Mouse (Mus musculus): ENCODE results near the gene Pitpnc1. TPM values are rescaled to one million over a fixed set of nuclear protein-coding genes. Genes with fewer than 3 reads are reported as not detected.

The Pitpnc1 gene
- total RNA-seq, 2 experiments from 2014 or later: 59.4 to 114 TPM

DNA sequence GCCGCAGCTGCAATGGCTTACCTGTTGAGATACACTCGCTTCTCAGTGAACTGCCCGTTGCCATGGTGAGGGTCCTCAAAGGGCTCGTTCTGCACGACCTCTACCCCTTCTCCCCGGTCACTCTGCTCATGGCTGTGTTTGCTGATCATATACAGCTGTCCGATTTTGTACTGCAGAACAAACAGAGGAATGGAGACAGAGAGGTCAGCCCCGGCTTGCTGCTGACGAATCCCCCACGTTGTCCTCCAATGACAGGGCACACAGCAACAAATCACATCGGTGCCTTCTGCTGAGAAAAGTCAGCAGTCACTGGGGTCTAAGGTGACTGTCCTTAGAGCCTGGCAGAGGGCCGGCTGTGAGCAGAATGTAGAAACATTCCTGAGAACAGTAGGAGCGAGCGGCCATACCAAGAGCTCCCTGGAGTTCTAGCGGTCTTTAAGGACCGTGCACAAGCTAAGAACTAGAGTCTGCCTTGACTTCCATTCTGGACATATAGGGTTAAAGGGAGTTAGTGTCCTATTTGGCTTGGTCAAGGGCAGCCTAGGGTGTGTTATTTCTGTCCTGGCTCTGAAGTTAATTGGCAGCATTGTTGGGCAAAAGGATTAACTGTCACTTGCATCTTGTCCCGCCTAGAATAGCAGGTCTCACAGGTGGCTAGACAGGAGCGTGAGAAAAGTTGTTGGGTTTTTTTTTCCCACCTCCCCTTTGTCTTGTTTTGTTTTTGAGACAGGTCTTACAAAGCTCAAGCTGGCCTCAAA lies 132.9 kb downstream of the Pitpnc1 start:
- intact Hi-C loops (cut with DNase I): no loop called here
- Histone ChIP-seq H3K27ac (peak overlapping the region; percentile 94), H3K4me3 (peak overlapping the region; percentile 71)
- DNase-seq: peak; percentile 61
- no peak for TF ChIP-seq CTCF (IDR thresholded peaks at IDR 0.05)

DNA sequence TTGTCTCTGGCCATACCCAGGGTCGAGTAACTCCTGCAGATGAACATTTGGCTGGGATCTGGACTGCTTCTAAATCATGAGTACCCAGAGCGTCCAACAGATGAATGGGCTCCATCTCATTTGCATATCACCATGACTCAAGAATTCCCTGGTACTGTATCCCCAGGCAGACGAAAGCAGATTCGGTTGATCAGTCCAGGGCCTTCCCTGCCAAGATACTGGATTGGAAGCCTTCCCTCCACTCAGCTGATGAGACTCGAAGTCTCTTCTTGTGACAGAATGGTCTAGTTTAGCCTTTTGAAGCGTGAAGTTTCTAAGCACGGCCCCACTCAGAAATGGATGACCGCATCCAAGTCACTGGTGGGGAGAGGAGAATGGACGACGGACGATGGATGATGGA lies 134.7 kb downstream of the Pitpnc1 start:
- peak; percentile 73 for DNase-seq
- peak overlapping the region; percentile 94 for H3K27ac ChIP-seq
- TF ChIP-seq CTCF (IDR thresholded peaks at IDR 0.05): no peak
- peak overlapping the region; percentile 71 for H3K4me3 ChIP-seq
- intact Hi-C loops (cut with DNase I): loop anchor here (2.0 kb wide), 2 partner anchors 59 to 133 kb away; no protein-coding TSS in a partner anchor

DNA sequence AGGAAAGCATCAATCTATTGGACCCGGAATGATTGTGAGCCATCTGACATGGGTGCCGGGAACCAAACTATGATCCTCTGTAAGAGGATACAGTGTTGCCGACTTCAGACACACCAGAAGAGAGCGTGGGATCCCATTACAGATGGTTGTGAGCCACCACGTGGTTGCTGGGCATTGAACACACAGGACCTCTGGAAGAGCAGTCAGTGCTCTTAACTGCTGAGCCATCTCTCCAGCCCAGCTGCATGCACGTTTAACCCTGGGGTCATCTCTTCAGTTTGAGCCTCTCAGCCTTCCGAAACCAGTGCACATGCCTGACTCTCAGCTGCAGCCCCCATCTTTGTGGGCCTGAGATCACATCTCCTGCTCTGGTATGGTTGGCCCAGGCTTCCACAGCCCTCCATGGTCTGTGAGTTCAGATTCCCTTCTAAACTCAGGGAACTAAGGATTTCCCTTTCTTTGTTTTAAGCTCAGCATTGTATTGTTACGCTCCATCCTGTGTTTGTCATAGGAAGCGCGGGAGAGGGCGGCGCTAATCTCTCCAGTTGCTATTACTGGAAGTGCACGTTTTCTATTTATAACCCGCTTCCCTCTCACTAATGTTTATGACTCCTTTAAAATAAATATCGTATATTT lies 135.5 kb downstream of the Pitpnc1 start:
- Histone ChIP-seq H3K27ac (peak overlapping the region; percentile 94), H3K4me3 (peak overlapping the region; percentile 71)
- TF ChIP-seq CTCF (IDR thresholded peaks at IDR 0.05): no peak
- intact Hi-C loops (cut with DNase I): loop anchor here (2.0 kb wide), 2 partner anchors 58 to 134 kb away; no protein-coding TSS in a partner anchor
- peak; percentile 58 for DNase-seq

DNA sequence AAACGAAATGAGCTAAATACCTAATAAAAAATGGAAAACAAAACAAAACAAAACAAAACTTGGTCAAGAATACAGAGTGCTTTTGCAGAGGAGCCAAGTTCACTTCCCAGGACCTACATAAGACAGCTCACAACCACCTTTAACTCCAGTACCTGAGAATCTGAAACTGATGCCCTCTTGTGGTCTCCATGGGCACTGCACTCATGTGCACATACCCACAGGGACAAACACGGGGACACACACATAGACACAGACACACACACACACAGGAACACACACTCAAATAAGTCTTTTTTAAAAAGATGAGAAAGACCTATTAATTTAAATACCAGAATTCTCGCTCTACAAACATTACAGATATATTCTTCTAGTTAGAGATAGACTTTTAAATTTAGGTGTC lies 137.6 kb downstream of the Pitpnc1 start:
- H3K4me3 ChIP-seq: no peak overlapping the region
- H3K27ac ChIP-seq: no peak overlapping the region
- no peak for DNase-seq
- intact Hi-C loops (cut with DNase I): no loop called here
- peak; percentile 58 for TF ChIP-seq CTCF (IDR thresholded peaks at IDR 0.05)

DNA sequence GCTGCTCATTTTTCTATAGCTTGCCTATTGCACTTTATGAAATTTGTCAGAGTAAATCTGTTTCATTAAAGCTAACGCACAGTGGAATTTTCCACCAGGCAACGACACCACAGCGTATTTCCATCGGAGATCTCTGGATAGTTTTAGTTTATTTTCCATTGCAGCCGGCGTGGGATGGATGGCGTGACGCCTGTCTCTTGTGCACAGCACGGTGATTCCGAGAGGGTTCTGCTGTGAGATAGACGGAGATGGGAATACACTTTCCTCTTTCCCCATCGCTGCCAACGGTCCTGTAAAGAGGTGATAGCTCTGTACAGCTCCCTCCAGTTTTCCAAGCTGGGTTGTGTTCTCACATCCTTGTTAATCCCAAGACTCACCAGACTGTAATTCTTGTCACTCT lies 138.2 kb downstream of the Pitpnc1 start:
- Histone ChIP-seq H3K27ac (no peak overlapping the region), H3K4me3 (no peak overlapping the region)
- no peak for DNase-seq
- no peak for TF ChIP-seq CTCF (IDR thresholded peaks at IDR 0.05)
- intact Hi-C loops (cut with DNase I): no loop called here

DNA sequence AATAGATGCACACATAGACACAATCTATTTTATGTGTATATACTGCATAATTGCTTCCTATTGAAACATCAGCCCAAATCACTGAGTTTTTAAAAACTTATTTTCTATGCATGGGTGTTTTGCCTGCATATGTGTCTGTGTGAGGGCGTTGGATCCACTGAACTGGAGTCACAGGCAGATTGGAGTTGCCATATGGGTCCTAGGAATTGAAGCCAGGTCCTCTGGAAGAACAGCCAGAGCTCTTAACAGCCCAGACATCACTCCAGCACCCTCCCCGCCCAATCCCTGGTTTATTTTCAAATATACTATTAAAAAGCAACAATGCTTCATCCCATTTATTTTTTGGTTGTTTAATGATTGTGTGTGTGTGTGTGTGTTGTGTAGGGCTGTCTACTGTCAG lies 139.1 kb downstream of the Pitpnc1 start:
- H3K27ac ChIP-seq: no peak overlapping the region
- DNase-seq: no peak
- TF ChIP-seq CTCF (IDR thresholded peaks at IDR 0.05): no peak
- H3K4me3 ChIP-seq: no peak overlapping the region
- intact Hi-C loops (cut with DNase I): no loop called here

DNA sequence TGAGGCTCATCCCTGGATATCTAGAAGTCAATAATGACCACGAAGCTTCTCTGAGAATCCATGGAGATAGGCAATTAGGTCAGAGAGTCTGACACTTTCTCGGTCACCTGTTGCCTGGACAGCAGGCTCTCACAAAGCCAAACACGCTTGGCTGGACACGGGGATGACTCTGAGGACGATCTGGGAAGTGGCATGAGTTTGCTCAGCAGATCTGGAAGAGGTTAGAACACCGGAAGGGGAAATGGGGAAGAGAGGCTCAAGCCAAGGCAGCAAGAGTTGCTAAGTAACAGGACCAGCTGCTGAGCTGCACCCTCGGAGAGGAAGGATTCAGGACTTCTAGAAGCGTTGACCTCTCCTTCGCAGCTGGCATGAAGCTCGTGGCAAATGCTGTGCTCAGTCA lies 143.2 kb downstream of the Pitpnc1 start:
- H3K27ac ChIP-seq: peak overlapping the region; percentile 85
- intact Hi-C loops (cut with DNase I): no loop called here
- peak; percentile 65 for DNase-seq
- H3K4me3 ChIP-seq: no peak overlapping the region; the same call in 1 of the 2 replicates
- no peak for TF ChIP-seq CTCF (IDR thresholded peaks at IDR 0.05)

DNA sequence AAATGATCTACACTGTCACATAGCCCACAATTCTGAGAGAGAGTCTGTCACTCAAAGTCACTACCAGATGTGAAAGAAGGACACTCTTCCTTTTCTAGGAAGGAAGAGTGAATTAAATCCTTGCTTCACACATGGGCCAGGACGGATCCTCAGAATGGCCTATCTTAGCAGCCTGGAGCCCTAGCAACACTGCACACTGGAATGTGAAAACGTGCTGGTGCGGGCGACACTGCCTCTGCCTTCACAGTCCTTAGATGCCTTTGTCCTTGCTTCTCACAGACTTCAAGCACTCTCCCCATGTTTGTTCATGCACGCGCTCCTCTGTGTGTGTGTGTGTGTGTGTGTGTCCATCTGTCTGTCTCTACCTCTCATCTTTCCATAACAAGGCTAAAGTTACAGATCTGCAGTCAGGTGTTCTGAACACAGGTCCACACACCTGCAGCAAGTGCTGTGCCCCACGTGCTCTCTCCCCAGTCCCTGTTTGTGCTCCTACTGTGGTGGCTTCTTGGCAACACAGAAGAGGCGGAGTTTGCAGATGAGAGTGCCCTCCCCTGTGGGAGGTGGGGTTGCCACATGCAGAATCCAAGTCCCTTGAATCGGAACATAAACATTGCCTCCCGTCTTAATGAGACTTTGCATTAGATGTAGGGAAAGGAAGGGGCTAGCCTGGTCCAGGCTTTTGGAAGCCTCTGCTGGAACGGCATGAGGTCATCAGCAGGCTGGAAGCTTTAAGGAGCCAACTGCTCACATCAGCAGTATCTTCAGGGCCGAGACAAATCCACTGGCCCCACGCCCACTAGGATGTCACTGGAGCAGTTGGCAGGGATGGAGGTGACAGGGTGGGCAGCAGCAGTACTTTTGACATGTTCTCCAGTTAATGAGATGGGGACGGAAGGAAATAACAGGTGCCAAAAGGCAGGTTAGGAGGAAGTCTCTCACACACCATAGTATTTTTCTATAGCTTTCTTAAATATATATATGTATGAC lies 144.5 kb downstream of the Pitpnc1 start:
- TF ChIP-seq CTCF (IDR thresholded peaks at IDR 0.05): no peak
- intact Hi-C loops (cut with DNase I): no loop called here
- Histone ChIP-seq H3K27ac (peak overlapping the region; percentile 85; the same call in 1 of the 2 replicates), H3K4me3 (no peak overlapping the region)
- peak; percentile 72 for DNase-seq

DNA sequence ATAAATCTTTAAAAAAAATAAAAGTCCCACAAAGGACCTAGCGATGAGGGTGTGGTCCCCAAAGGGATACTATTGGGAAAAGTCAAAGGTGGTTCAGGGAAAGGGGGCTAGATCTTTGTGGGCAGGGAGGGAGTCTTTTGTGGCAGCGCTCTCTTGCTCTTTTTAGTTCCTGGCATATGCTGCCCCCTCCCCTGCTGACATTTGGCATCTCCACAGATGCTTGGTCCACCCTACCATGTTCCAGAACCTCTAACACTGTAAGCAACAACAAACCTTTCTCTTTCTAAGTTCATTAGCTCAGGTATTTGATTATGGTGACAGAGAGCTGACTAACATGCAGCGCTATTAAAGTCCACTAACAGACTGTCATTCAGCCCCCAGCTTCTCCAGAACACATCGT lies 145.3 kb downstream of the Pitpnc1 start:
- no peak for DNase-seq
- Histone ChIP-seq H3K27ac (peak overlapping the region; percentile 29; the same call in 1 of the 2 replicates), H3K4me3 (no peak overlapping the region)
- intact Hi-C loops (cut with DNase I): no loop called here
- no peak for TF ChIP-seq CTCF (IDR thresholded peaks at IDR 0.05)

DNA sequence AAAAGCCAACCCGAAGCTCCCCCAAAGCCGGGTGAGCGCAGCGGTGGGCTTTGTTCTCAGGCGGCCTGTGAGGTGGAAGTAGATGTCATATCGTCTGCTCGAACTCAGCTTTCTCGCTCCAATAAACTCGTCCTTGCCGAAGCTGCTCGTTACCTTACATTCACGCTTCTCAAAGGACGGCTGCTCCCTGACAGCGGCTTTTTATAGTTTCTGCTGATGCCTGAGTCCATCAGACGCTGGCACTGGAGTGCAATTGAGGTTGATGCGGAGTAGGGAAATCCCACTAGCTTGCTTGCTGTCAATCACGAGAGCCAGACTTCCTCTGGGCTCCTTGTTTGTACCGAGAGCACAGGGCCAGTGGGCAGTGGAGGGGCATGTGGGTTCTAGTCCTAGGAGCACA lies 147.3 kb downstream of the Pitpnc1 start:
- no peak for TF ChIP-seq CTCF (IDR thresholded peaks at IDR 0.05)
- intact Hi-C loops (cut with DNase I): no loop called here
- peak overlapping the region; percentile 82 for H3K27ac ChIP-seq
- DNase-seq: peak; percentile 71
- H3K4me3 ChIP-seq: 0 out of 2 replicates have a peak overlapping the region, but pooled peaks have one; percentile 30

DNA sequence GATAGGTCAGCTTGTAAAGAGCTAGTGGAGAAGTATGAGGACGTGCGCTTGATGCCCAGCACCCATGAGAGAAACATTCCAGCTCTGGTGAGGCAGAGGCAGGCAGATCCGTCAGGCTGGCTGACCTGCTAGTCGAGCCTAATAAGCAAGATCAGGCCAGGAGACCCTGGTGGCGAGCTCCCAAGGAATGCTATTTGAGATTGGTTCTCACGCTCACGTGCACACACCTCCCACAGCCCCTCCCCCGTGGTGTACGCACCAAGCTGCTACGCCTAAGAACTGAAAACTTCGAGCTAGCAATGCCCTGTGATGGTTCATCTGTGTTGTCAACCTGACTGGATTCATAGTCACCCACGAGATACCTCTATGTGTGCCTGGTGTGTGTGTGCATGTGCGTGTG lies 148.3 kb downstream of the Pitpnc1 start:
- Histone ChIP-seq H3K4me3 (no peak overlapping the region), H3K27ac (no peak overlapping the region)
- no peak for TF ChIP-seq CTCF (IDR thresholded peaks at IDR 0.05)
- no peak for DNase-seq
- intact Hi-C loops (cut with DNase I): no loop called here

DNA sequence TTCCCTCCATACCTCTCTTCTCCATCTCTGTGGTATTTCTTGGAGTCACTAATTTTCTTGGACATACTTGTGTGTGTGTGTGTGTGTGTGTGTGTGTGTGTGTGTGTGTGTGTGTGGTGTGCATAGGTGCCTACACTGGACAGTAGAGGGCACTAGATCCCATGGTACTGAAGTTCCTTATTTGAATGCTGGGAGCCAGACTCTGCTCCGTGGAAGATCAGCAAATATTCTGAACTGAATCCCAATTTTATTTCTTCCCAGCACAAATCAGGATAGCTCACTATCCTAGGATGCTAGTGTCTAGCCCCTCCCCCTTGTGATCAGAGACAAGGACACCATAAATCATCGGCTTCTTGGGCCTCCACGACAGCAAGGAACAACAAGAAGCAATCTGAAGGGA lies 148.7 kb downstream of the Pitpnc1 start:
- DNase-seq: no peak
- intact Hi-C loops (cut with DNase I): no loop called here
- H3K4me3 ChIP-seq: no peak overlapping the region
- TF ChIP-seq CTCF (IDR thresholded peaks at IDR 0.05): no peak
- no peak overlapping the region for H3K27ac ChIP-seq

Data from gastrocnemius, adult 2 months (tissue).